Mouse (Mus musculus) cerebellum, adult (tissue): ENCODE measurements around the gene Stk40.

Experiments used
- ATAC-seq: cut with Nextera tagmentation; 2 replicates; pipeline ENCODE4 v1.9.2; 2017; ENCODE audit warnings: mild to moderate bottlenecking, moderate library complexity, mixed read lengths; ENCODE audit not compliant: insufficient number of reproducible peaks, low FRiP score, low TSS enrichment

The Stk40 gene

DNA sequence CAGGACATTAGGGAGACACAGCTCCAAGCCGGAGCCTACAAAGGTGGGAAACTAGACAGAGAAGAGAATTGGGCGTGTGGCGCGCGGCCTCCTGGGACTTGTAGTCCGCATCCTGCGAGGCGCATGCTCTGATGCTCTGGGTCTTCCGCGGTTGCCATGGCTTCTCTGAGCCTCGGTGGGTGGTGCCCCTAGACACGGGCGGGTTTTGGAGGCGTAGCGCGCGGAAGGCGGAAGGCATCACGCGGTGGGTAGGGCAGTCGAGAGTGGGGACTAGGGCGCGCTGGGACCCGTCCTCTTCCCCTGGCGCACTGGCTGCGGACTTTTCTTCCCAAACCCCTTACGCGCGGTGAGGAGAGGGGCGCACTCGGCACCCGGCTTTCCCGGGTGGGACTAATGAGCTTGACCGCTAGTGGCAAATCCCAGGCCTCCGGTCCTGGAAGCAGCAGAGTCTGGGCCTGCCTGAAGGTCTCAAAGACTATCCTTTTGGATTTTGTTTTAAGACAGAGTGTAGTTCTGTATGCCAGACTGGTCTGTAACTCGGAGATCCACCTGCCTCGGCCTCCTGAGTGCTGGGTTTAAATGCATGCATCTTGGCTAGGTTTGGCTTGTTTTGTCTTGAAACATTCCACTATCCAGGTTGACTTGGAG, 7.2 kb upstream of the Stk40 start, which contains the start of gene Lsm10:
TSS of gene Lsm10 (plus strand) at position 160 of the 648 bp plus-strand sequence.
- ATAC-seq = peak; percentile 99

DNA sequence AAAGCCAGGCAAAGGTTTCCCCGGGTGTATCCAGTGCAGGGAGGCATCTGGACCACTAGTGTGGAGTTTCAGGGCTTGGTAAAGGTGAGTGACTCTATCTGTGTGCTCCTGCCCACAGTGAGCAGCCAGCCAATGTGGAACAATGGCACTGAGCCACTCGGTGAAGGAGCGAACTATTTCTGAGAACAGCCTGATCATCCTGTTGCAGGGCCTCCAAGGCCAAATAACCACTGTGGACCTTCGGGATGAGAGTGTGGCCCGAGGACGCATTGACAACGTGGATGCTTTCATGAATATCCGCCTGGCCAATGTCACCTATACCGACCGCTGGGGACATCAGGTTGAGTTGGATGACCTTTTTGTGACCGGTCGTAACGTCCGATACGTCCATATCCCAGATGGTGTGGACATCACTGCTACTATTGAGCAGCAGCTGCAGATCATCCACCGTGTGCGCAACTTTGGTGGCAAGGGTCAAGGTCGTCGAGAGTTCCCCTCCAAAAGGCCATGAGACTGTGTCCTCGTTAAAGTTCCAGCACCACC, 6.0 kb upstream of the Stk40 start:
- no peak for ATAC-seq

DNA sequence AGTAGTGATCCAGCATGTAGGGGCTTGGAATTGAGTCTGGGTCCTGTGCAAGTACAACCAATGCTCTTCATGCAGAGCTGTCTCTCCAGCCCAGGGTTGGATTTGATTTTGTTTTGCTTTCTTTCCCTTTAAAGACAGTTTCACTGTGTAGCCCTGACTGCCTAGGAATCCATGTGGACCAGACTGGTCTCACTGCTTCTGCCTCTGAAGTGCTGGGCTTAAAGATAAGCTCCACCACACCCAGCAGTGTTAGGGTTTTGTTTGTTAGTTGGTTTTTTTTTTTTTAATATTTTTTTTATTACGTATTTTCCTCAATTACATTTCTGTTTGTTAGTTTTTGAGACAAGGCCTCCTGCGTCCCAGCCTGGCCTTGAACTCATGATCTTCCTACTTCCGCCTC, 4.4 kb upstream of the Stk40 start:
- ATAC-seq = no peak

DNA sequence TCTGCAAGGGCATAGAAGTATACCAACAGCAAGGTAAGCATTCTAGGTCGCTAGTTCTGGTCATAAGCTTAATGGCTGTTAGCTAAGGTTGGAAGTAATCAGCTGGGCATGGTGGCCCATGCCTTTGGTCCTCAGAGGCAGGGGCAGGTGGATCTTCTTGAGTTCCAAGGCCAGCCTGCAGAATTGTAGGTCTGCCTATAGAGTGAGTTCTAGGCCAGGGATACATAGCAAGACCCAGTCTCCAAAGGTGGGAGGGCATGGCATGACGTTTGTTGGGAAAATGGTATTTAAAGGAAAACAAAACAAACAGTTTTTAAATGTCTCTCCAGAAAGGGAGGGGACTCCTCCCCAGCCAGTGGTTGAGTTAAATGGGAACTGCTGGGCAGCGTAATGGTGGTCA, 3.0 kb upstream of the Stk40 start:
- no peak for ATAC-seq

DNA sequence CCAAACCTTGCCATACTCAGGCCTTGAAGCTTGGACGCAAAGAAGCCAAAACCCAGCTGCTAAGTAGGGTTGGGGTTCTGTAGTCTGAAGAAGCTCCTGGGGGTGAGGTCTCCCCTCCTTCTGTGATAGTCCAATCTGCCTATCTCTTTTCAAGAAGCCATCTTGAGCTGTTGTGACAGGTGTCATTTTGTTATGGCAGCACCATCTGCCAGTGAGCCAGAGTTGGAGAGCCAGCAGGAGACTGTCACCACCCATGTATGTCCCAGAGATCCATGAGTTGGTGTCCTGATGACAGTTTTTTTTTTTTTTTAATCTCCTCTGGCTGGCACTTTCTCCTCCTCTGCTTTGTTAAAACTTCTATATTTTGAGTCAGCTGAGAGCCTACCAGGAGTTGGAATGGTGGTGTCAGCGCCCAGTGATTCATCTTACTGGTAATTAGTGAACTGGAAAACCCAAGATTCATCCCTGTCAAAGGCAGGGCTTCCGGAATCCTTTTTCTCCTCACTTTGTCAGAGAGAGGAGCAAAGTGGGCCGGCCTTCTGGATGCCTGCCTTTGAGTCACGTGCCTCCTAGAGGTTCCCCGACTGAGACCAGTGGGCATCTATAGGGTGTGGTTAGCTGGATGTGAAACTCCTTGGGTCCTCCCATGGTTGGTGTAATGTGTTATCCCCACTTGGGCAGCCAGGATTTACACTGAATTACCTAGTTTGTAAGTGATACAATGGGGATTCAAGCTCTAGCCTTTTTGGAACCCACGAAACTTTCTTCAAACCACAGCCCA, 1.5 kb upstream of the Stk40 start:
- ATAC-seq = no peak

DNA sequence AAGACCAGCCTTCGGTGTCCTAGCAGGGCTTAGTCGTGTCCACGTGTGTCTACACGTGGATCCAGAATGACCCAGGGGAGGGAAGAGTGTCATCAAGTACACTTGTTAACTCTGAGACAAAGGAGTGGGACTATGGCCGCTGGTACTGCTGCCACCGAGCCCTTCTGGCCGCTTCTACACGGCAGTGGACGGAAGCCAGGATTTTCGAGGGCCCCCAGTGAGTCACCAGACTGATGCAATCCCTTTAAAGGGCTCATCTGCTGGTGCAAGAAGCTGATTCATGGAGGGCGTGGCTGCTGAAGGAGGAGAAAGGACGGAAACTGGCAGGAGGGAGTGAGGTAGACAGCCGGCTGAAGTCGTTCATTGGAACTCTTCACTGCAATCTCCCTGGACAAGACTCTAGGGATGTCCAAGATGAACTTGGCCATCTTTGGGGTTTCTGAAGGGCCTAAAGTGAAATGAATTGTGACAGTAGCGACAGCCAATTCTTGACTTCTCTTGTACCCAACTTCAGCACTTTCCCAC, 638 bp upstream of the Stk40 start:
- peak; percentile 48; the same call in 1 of the 2 replicates for ATAC-seq

DNA sequence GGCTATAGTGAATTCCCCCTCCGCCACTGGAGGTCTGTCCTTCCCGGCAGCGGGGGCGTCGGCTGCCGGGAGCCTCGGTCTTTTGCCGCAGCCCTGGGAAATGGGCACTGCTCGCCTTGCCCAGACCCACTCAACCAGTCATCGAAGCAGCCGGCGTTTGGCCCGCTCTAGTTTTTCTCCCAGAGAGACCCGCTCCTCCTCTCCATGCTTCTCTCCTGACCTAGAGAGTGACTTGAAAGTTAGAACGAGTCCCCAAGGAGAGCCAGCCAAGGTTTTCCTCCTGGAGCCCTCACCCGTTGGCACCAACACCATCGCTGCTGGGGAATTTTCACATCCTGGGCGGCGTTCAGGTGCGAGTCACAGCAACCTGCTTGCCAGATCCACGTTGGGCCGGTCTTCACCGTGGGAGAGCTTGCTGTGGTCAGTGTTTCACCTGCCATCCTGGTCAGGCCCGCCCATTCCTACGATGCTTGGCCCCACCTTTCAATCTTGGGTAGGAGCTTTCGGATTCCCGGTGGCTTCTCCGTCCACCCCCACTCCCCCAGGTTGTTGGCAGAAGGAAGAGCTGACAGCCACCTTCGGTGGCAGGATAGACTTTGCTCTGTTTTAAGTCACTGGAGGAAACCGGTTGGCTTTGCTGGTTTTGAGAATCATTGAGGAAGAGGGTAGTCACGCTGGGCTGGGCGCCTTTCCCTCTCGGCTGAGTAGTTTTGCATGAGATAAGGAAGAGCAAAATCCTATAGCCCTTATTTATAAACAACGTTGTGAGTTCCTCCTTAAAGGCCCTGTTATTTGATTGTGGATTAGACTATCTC, 711 bp downstream of the Stk40 start:
- peak; percentile 22; the same call in 1 of the 2 replicates for ATAC-seq

DNA sequence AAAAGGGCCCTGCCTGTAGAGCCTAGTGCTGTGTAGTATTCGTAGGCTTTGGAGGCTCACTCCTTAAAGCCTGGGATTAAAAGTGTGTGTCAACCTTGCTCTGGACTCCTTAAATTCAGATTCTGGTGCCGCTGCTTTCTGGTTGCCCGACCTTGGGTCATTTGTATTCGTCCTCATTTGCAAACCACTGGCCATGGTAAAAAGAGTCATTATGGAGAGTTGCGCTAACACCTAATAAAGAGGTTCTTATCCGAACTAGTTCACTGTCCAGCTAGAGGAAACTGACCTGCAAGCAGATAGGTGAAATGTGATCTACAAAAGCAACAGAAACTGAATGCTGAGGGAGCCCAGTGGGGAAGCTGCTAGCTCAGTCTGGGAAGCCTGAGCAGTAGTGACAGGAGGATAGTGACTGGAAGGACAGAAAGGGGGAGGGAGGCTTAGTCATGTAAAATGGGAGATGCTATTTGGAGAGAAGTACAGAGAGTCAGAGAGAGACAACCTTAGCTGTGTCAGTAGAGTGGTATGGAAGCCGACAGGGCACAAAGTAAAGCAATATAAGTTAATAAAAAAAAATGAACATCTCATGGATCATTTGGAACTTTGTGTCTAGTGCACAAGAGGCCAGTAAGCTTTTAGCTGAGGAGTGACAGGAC, 1.5 kb downstream of the Stk40 start:
- no peak for ATAC-seq

DNA sequence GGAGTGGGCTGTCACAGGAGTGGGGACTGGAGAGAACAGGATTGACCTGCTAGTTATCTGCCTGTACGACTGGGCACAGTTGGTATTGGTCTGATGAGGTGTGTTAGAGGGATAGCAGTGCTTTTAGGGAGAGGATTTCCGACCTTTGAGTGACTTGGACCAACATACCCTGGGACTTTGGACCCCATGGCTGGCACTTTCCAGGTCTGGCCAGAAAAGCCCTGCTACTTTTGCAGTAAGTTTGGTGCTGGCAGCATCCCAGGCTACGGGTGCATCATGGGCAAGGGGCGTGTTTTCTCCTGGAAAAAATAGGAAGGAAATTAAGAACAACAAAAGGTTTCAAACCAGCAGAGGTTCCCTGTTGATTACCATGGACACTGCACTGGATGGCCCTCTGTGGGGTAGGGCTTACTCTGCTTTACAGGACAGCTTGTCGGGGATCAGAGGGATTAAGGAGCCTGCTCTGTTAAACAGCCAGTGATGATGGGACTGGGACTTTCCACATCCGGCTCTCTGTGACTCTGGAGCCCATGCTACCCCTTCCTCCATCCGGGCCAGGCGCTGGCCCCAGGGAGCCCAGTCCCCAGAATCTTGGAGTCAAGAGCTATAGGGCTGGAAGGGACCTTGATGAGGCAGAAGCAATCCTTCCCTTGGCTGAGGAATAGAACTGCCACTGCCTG, 4.4 kb downstream of the Stk40 start:
- no peak for ATAC-seq

DNA sequence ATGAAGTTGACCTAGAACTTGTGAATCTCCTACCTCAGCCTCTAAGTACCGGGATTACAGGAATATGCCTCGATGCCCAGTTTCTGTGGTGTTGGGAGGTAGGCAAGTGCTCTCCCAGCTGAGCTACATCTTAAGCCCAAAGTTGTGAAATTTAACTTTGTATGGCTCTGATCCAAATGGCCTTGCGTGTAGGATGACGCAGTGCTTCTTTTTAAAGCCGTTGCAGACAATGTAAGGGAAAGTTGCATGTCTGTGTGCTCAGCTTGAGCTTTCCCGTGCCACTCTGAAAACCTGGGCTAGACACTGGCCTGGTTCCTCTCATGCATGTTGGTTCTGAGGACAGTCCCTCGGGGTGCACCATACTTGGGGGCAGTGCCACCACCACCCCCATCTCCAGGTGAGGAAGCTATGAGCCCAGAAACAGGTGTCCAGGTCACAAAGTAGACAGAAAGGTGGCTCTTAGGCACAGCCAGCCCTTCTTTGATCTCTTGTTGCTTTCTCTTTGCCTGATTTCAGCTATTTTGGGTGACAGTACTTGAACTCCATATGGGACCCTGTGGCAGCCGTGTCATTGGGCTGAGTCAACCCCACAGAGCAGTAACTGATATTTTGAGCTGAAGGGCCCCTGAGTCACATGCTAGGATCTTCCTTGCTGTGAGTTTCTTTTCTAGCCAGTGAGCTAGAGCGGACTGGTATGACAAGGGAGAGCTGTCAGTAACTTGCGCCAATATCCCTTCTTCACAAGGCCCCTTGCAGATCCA, 6.0 kb downstream of the Stk40 start:
- ATAC-seq = no peak

DNA sequence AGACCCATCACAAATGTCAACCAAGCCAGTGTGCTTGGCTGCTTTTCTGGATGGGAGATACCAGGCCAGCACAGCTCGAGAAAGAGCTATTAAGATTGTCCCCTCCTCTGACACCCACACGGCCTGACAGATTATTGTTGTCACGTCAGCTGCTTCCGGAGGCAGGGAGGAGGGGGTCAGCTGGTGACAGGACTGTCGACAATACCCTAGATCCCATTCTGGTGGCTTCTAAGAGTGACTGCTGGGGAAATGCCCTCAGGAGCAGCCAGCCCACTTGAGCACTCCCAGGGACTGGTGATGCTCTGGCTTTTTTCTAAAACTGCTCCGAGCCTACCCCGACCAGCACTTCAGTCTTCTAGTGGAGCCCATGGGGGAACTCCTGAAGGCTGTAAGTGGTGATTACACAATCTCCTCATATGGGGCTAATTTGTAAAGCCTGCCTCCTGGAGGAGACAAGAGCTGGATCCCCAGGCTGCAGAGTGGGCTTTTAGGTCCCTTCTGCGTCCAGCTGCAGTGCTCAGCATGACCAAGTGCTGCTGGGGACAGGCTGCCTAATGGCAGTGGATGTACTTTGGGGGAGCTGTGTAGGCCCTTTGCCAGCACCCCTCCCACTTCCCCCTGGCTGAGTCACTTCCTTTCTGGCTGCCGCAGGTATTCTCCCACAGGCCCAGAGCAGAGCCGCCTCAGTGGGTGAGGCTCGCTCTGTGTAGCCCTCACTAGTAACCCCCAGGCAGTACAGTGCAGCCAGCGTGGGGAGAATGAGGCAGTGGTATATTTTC, 6.8 kb downstream of the Stk40 start:
- peak; percentile 31; the same call in 1 of the 2 replicates for ATAC-seq

DNA sequence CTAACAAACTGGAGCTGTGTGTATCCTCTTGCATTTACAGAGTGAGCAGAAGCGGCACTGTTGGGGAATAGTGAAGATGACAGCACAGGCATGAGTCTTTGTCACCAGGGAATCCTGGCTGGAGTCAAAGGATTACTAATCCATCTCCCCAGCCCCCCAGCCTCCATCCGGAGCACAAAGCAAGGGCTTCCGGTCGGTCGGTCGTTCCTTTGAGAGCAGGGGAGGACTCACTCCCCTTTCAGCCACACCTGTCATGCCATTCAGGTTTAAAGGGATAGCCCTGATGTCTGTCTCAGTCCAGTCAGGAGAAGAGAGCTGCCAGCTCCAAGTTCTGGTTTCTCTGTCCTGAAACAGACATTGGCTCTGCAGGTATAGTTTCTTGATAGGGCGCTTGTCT, 7.4 kb downstream of the Stk40 start:
- ATAC-seq = no peak

DNA sequence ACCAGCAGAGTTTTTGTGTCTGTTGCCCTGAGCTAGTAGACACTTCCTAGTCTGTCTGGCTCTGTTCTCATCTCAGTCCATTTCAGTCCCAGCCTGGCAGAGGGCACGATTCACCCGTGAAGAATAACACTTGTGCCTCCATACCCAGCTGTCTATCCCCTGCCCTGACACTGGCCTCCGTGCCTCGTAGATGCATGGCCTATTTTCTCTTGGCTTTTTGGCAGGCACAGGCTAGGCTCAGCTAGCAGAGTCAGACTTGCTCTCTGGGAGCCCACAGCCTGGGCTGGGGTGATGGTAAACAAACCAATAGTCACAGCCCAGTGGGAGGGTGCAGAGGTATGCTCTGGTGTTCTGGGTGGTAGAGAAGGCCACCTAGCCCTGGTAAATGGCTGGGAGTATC, 9.5 kb downstream of the Stk40 start:
- peak; percentile 50; the same call in 1 of the 2 replicates for ATAC-seq

DNA sequence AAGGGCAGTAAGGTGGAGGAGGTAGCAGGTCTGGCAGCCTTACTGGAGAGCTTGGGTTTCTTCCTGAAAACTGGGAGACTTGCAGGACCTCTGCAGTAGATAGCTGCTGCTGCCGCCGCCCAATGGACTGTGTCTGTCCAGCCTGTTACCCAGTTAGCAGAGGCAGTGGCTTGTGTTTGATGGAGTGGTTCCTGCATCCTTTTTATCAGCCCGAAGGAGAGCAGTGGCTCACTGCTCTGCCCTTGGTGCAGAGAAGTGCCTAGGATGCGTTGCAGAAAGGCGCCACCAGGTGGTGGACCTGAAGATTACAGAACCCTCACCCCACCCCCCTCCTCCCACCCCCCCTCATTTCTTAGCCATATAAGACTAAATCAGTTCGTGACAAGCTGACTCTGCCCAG, 10.2 kb downstream of the Stk40 start:
- no peak for ATAC-seq

DNA sequence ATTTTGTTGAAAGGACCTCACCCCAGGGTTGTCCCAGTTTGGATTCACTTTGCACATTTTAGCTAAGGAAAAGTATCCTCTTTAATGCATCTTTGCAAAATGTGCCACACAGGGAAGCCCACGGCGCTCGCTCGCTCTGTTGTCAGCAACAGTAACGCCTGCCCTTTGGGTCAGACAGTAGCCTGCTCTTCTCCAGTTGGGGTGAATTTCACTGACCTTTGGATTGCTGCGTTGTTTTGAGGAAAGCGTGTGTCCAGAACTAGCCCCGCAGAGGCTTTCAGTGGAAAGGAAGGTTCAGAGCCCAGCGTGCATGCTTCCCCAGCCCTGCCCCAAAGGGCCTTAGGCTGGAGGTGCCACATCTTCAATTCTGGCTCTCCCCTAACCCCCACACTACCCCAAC, 11.7 kb downstream of the Stk40 start:
- ATAC-seq = no peak

DNA sequence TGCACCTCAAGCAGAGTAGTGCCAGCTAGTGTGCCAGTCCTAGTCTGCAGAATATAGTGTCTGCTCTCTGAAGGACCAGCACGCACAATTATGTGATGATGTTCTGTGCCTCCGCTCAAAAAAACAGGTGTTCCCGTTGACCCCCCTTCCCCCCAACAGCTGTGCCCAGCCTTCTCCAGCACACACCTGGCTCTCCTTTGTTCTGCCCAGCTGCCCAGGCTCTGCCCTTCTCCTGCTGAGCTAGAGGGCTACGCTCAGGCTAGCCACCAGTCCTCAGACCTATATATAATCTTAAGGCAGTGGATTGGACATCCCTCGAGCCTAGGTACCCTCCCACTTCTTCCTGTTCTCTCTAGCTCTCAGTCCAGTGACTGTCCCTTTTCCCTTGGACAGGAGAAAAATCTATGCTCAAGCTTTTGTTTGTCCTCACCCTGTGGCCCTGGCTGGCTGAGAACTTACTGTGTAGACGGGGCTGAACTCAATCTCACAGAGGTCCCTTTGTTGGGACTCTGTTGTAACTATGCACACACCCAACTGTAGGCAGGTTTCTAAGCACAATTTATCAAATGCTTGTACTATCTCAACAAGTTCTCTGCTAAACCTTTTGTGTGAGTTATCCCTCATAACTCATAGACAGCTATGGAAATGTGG, 12.2 kb downstream of the Stk40 start:
- no peak for ATAC-seq

DNA sequence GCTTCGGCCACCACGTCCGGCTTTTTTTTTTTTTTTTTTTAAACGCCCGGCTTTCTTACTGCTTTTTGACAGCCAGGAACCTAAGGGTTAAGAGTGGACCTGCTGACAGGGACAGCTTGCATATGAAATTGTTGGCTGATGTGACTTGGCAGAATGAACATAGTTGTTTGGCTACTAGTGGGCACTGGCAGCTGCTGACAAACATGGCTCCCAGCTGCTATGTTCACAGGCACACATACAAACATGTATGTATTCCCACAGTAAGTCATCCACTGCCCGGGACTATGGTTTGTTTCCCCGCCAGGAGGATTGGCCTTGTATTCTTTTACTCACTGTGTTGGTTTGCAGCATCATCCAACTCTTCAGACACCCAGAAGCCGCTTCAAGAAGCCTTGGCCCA, 13.4 kb downstream of the Stk40 start:
- ATAC-seq = no peak
